Mouse (Mus musculus) E14TG2a.4 (cell line): ENCODE results near the gene Usp3.

Experiments
- H3K27me3 ChIP-seq: 2 replicates; pipeline ENCODE4 v1.6.1; 2014; ENCODE audit warnings: low read length, control low read depth; ENCODE audit not compliant: insufficient read depth
- H3K36me3 ChIP-seq: 2 replicates; pipeline ENCODE4 v1.6.1; 2014; ENCODE audit warnings: low read length, control low read depth; ENCODE audit not compliant: insufficient read depth
- H3K4me1 ChIP-seq: replicated peaks from 2 replicates; pipeline ENCODE4 v1.6.1; 2014; ENCODE audit warnings: low read depth, low read length, control low read depth
- H3K4me3 ChIP-seq: replicated peaks from 2 replicates; pipeline ENCODE4 v1.5.1; 2014; ENCODE audit warnings: mild to moderate bottlenecking, low read length
- H3K9me3 ChIP-seq: 2 replicates; pipeline ENCODE4 v1.6.1; 2014; ENCODE audit warnings: low read length, control low read depth
- CTCF ChIP-seq: conservative IDR thresholded peaks from 2 replicates; pipeline ENCODE4 v1.5.1; 2014; ENCODE audit warnings: low read length
- NANOG ChIP-seq: IDR thresholded peaks from 2 replicates; pipeline ENCODE4 v1.6.1; 2014; ENCODE audit warnings: borderline replicate concordance, low read length, mixed read lengths
- POU5F1 ChIP-seq: IDR thresholded peaks from 2 replicates; pipeline ENCODE4 v1.6.1; 2014; ENCODE audit warnings: low read length, borderline replicate concordance

Gene Usp3

GRCm38 (mm10) chr9:66623627-66624026 lies 30.7 kb upstream of the Usp3 start:
- Histone ChIP-seq H3K4me1 (no peaks in the 10 kb centered on the region), H3K9me3 (no peaks in the 10 kb centered on the region), H3K36me3 (no peaks in the 10 kb centered on the region), H3K27me3 (peaks cover 11% of the 10 kb centered on the region; the same call in 1 of the 2 replicates), H3K4me3 (no peak overlapping the region)
- no peak for TF ChIP-seq CTCF
- TF ChIP-seq NANOG = no peak
- no peak for TF ChIP-seq POU5F1

- Histone ChIP-seq H3K9me3 (no peaks in the 10 kb centered on the region), H3K4me1 (no peaks in the 10 kb centered on the region), H3K27me3 (peaks cover 7% of the 10 kb centered on the region; the same call in 1 of the 2 replicates), H3K36me3 (no peaks in the 10 kb centered on the region), H3K4me3 (no peak overlapping the region)
- TF ChIP-seq NANOG = no peak
- TF ChIP-seq POU5F1 = no peak
These were observed 27.6 kb upstream of the Usp3 start for GRCm38 (mm10) chr9:66620581-66620981.

- Histone ChIP-seq H3K9me3 (no peaks in the 10 kb centered on the region), H3K36me3 (no peaks in the 10 kb centered on the region), H3K27me3 (peaks cover 3% of the 10 kb centered on the region; the same call in 1 of the 2 replicates), H3K4me3 (no peak overlapping the region), H3K4me1 (no peaks in the 10 kb centered on the region)
- TF ChIP-seq POU5F1 = no peak
- no peak for TF ChIP-seq CTCF
- TF ChIP-seq NANOG = no peak
These were observed 27.1 kb upstream of the Usp3 start for GRCm38 (mm10) chr9:66620055-66620454.

- Histone ChIP-seq H3K4me1 (no peaks in the 10 kb centered on the region), H3K4me3 (no peak overlapping the region), H3K36me3 (no peaks in the 10 kb centered on the region), H3K27me3 (0 out of 2 replicates have a peak, but pooled peaks cover 2% of the 10 kb centered on the region), H3K9me3 (peaks cover under 1% of the 10 kb centered on the region)
- TF ChIP-seq CTCF = peak; percentile 45
- TF ChIP-seq POU5F1 = no peak
- no peak for TF ChIP-seq NANOG
These were observed 24.9 kb upstream of the Usp3 start for GRCm38 (mm10) chr9:66617812-66618211.

- Histone ChIP-seq H3K36me3 (no peaks in the 10 kb centered on the region), H3K27me3 (0 out of 2 replicates have a peak, but pooled peaks cover 2% of the 10 kb centered on the region), H3K4me1 (no peaks in the 10 kb centered on the region), H3K9me3 (peaks cover 5% of the 10 kb centered on the region), H3K4me3 (no peak overlapping the region)
- no peak for TF ChIP-seq CTCF
- TF ChIP-seq POU5F1 = no peak
- TF ChIP-seq NANOG = no peak
These were observed 23.9 kb upstream of the Usp3 start for GRCm38 (mm10) chr9:66616858-66617257.

- Histone ChIP-seq H3K36me3 (no peaks in the 10 kb centered on the region), H3K27me3 (peaks cover 2% of the 10 kb centered on the region; the same call in 1 of the 2 replicates), H3K4me1 (no peaks in the 10 kb centered on the region), H3K4me3 (no peak overlapping the region), H3K9me3 (peaks cover 5% of the 10 kb centered on the region)
- TF ChIP-seq CTCF = no peak
- TF ChIP-seq POU5F1 = no peak
- no peak for TF ChIP-seq NANOG
These were observed 22.2 kb upstream of the Usp3 start for GRCm38 (mm10) chr9:66615141-66615540.

GRCm38 (mm10) chr9:66614547-66614946 lies 21.6 kb upstream of the Usp3 start:
- peaks cover 2% of the 10 kb centered on the region; the same call in 1 of the 2 replicates for H3K27me3 ChIP-seq
- TF ChIP-seq NANOG = no peak
- no peak for TF ChIP-seq CTCF
- TF ChIP-seq POU5F1 = no peak
- peaks cover 5% of the 10 kb centered on the region for H3K9me3 ChIP-seq
- H3K4me1 ChIP-seq = no peaks in the 10 kb centered on the region
- no peaks in the 10 kb centered on the region for H3K36me3 ChIP-seq
- H3K4me3 ChIP-seq = no peak overlapping the region

GRCm38 (mm10) chr9:66613667-66614066 lies 20.7 kb upstream of the Usp3 start:
- no peak for TF ChIP-seq NANOG
- TF ChIP-seq CTCF = no peak
- no peak for TF ChIP-seq POU5F1
- H3K9me3 ChIP-seq = peaks cover 5% of the 10 kb centered on the region

GRCm38 (mm10) chr9:66611478-66612093 lies 18.6 kb upstream of the Usp3 start:
- TF ChIP-seq CTCF (peak; percentile 98), NANOG (no peak), POU5F1 (no peak)
- H3K27me3 ChIP-seq = peaks cover 8% of the 10 kb centered on the region
- peaks cover 5% of the 10 kb centered on the region for H3K9me3 ChIP-seq

More at GRCm38 (mm10) chr9:66613667-66614066, 20.7 kb upstream of the Usp3 start:
- H3K4me1 ChIP-seq = no peaks in the 10 kb centered on the region
- H3K27me3 ChIP-seq = no peaks in the 10 kb centered on the region; the same call in 1 of the 2 replicates
- H3K4me3 ChIP-seq = no peak overlapping the region
- H3K36me3 ChIP-seq = no peaks in the 10 kb centered on the region

More at GRCm38 (mm10) chr9:66611478-66612093, 18.6 kb upstream of the Usp3 start:
- Histone ChIP-seq H3K36me3 (no peaks in the 10 kb centered on the region), H3K4me1 (no peaks in the 10 kb centered on the region), H3K4me3 (no peak overlapping the region)
